Mouse (Mus musculus): ENCODE results near the gene Tssk6.

DNA sequence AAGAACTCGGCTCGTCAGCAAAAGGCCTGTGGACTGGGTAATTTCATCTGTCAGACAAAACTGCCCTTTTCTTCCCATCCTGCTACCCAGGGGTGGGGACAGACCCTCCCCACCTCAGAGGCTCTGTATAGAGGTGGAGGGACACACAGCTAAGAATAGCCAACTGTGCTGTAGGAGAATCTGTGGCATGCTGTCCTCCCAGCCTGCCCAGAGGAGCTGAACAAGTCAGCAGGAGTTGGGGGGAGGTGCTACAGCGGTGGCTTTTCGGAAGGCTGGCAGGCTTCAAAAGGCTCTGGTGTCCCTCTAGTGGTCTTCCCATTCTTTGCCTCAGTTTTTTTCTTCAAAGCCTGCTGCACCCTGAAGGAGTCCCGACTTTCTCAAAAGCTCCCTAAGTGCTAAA, 13.8 kb downstream of the Tssk6 start:
- TF ChIP-seq CTCF (IDR thresholded peaks at IDR 0.05) (peak; percentile 46), EP300 (IDR thresholded peaks at IDR 0.05) (no peak)

Measured in lung, postnatal 0 days (tissue).